Mouse (Mus musculus) ES-CJ7 (cell line): ENCODE data around the gene Hoxd9.
A peak's percentile ranks its signal among the peaks of the same experiment; 100 is the strongest.

Experiments
- DNase-seq: peaks from one replicate; pipeline ENCODE4 v3.0.0; 2011; ENCODE audit warnings: low read depth, low spot score

The Hoxd9 gene

DNA sequence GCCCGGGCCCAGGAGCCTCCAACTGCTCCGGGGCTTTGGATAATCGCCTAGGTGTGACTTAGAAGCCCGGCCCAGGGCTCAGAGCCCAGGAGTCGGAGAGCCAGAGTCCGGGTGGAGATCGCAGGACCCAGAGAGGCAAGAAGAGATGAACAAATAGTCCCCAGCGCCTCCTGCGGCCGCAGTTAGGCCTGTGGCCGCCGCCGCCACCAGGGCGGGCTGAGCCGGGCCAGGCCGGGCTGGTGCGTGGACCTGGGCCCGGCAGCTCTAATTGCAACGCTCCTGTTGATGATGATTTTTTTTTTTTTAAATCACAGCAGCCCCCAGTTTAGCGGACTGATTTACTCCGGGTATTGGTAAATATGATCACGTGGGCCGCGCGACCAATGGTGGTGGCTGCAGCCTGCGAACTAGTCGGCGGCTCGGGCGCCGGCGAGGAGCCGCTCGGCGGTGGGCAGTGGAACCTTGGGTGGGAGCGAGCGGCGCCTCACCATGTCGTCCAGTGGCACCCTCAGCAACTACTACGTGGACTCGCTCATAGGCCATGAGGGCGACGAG is at the start of gene Hoxd9:
Gene Hoxd9 (plus strand): TSS at position 161 of the 555 bp plus-strand sequence.
- DNase-seq, result peak; percentile 62

DNA sequence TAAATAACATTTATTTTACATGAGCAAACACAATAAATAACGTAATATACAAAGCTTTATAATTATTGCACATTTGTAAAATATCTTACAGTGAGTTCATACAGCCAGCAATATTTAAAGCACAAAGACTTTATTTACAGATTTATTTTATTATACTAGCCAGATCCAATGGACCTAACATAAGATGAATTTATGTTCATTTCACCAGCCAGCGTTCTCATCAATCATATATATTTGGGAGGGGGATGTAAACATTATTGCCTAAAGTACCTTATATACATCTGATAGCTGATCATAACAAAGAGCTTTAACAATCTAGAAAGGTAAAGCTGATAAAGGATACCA is 44.6 kb upstream of the Hoxd9 start:
- no peak for DNase-seq

GRCm38 (mm10) chr2:74653781-74654535 is 43.6 kb upstream of the Hoxd9 start:
- no peak for DNase-seq

DNA sequence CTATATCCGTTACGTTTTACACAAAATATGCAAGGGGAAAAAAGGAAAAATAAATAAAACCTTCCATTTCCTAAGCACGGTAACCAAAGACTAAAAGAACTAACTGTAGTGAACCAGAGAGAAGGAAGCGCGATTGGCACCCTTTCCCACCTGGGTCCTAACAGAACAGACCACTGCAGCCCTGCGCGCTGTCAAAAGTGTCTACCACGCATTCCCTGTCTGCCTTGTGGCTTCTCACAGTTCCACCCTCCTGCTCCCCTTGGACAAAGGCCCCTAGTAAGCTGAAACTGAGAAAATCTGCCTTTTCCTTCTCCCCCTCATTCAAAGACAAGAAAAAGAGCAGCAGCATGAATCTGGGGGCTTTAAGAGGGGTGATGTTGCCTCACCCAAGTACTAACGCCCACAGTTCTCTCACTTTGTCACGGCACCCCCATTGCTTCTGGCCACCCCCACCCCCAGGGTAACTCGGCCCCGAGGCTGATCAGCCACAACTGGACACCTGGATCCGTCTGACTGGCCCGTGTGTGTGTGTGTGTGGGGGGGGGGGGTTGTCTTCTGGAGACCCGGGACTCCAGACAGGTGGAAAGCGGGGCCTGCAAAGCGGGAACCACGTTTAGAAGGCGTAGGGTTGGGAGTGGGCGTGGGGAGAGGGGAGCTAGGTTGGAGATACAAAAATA is 42.6 kb upstream of the Hoxd9 start:
- no peak for DNase-seq

- DNase-seq, result no peak
Measured at GRCm38 (mm10) chr2:74655420-74655781, 42.1 kb upstream of the Hoxd9 start.

GRCm38 (mm10) chr2:74655821-74656631 is 41.5 kb upstream of the Hoxd9 start:
- peak; percentile 52 for DNase-seq

DNA sequence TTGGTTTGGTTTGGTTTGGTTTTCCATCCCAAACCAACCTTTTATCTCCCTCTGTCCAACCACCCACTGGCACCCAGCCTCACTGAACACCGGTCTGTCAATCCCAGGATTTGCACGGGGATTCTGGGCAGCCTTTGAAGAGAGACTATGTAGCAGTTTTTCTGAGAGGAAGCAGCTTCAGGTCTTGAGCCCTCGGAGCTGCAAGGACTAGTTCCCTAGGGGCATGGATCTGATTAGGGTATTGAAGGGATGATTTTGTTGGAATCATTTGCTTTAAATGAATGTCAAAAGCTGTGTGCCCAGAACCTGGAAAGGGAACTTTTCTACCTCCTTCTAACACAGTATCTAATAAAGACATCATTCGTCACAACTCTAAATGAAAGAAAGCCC is 40.9 kb upstream of the Hoxd9 start:
- DNase-seq, result peak; percentile 25

- peak; percentile 42 for DNase-seq
Measured at GRCm38 (mm10) chr2:74657251-74658023, 40.1 kb upstream of the Hoxd9 start.

DNA sequence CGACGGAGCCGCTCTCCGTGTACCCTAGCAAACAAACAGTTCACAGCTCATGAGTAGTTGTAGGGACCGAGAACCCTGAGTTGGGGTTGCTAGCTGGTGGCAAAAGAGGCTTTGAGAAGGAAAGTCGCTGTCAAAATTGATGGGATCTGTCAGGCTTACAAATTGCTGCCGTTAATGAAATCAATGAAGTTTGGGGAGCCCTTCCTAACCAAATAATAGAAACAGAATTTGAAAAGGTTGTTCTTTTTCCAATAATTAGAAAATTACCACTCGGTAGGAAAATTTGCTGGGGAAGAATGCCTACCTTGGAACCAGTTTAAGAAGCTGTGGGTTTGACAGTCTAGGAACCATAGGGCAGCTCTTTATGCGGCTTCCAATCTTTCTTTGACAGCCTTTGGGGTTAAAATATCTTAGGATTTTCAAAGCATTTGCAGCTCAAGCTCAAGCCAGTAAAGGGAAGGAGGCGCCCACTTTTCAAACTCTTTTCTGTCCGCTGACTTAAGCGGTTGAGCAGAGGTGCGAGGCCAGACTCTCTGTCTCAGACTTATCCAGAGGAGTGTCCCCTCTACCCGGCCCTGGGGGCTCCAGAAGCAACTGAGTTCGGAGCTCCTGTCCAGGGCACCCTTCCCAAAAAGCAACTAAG is 39.4 kb upstream of the Hoxd9 start:
- peak; percentile 41 for DNase-seq

GRCm38 (mm10) chr2:74658667-74659371 is 38.7 kb upstream of the Hoxd9 start:
- peak; percentile 62 for DNase-seq

GRCm38 (mm10) chr2:74659507-74660005 is 38.0 kb upstream of the Hoxd9 start, which contains the start of gene Evx2:
TSS of gene Evx2 (minus strand) at chr2:74659557.
- peak; percentile 19 for DNase-seq

- no peak for DNase-seq
Measured at GRCm38 (mm10) chr2:74660421-74661375, 36.8 kb upstream of the Hoxd9 start.

- peak; percentile 62 for DNase-seq
Measured at GRCm38 (mm10) chr2:74661685-74662084, 35.8 kb upstream of the Hoxd9 start.

DNA sequence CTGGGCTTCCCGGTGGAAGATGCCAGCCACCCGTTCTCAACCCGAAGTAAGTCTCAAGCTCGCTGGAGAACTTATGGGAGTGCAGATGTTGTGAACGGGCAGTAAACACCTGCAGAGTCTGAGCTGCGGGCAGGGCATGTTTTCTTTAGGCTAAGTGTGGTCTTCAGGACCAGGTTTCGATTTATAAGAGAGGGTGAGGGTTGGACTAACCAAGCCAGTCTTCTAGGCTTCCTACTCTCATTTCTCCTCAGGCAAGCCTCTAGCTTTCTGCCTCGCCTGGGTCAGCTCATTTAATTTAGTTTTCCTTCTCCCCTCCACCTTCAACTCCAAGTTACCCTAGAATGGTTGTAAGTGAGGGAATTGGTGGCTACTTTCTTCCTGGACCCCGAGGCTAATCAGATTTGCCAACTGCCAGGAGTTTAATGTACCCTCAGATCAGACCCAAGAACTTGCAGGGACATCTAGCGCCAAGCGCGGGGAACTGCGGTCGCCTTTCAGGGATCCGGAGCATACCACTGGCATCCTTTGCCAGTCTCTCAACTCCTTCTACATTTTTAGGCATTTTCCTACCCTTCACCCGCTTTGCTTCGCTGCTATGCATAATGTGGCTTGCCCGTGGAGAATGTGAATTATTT is 34.1 kb upstream of the Hoxd9 start:
- DNase-seq, result peak; percentile 56

- DNase-seq, result no peak
Measured at GRCm38 (mm10) chr2:74666411-74666810, 31.1 kb upstream of the Hoxd9 start.

DNA sequence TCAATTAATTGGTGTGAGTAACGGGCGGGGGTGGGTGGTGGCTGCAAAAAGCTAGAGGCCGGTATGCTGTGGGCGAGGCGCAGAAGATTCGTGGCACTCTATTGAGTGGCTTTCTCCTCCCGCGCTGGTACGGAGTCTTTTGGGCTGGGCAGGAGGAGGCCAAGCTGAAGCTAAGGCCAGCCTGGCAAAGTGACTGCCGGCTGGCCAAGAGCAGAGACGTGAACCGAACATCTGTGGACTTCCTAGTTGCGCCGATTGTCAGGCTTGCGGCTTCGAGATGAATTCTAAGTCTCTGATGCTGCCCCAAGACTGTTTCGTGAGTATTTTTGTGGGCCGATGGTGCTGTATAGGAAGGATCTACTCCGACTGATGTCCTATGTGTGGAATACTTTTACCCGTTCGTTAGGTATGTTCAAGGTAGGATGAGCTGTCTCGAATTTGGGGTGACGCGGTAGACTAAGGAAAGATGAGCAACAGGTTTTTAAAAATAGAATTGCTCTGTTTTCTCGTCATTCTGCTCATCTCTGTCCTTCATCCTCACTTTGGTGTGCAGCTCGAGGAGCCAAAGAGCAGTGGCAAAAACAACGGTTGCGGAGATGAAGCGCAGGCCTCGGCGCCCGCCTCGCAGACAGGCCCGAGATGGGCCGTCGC is 30.2 kb upstream of the Hoxd9 start:
- DNase-seq, result peak; percentile 55

GRCm38 (mm10) chr2:74667842-74668357 is 29.6 kb upstream of the Hoxd9 start, which contains the start of gene Hoxd13:
TSS of gene Hoxd13 (plus strand) at chr2:74668310.
- peak; percentile 77 for DNase-seq
